Mouse (Mus musculus) MEL (cell line): ENCODE results near the gene Fat3. TPM values are rescaled to one million over a fixed set of nuclear protein-coding genes. Genes with fewer than 3 reads are reported as not detected.

Experiments used
- DNase-seq: peaks from one replicate; pipeline ENCODE4 v3.0.0; 2011; ENCODE audit warnings: low read depth, low spot score
- H3K27ac ChIP-seq: 2 replicates; pipeline ENCODE4 v1.5.1; 2012; ENCODE audit warnings: low read depth, mild to moderate bottlenecking, control low read depth, low read length, moderate library complexity; ENCODE audit not compliant: control insufficient read depth
- H3K27me3 ChIP-seq, 2 experiments: fragments of 150-350 bp in 1 of 2; sonication (generic) in 1 of 2; 2 replicates each; pipeline ENCODE4 v1.6.1; 2012; ENCODE audit warnings: low read length in 2 of 2, mild to moderate bottlenecking in 2 of 2, improper control_type of control experiment in 1 of 2, moderate library complexity in 1 of 2; ENCODE audit not compliant: insufficient read depth in 2 of 2, control insufficient read depth in 1 of 2
- H3K36me3 ChIP-seq, 2 experiments: 2 replicates each; pipeline ENCODE4 v1.6.1; 2012 to 2014; ENCODE audit warnings: low read length in 2 of 2, improper control_type of control experiment in 1 of 2, inconsistent platforms in 1 of 2, mild to moderate bottlenecking in 1 of 2; ENCODE audit not compliant: insufficient read depth in 2 of 2, control insufficient read depth in 1 of 2
- H3K4me1 ChIP-seq, 2 experiments: fragments of 150-350 bp in 1 of 2; sonication (generic) in 1 of 2; 2 replicates each; pipeline ENCODE4 v1.6.1; 2012; ENCODE audit warnings: low read length in 2 of 2, improper control_type of control experiment in 1 of 2, mild to moderate bottlenecking in 1 of 2; ENCODE audit not compliant: insufficient read depth in 2 of 2, control insufficient read depth in 1 of 2
- H3K4me3 ChIP-seq, 2 experiments: fragments of 150-350 bp in 1 of 2; sonication (generic) in 1 of 2; 2 replicates each; pipeline ENCODE4 v1.5.1; 2012; ENCODE audit warnings: low read depth in 2 of 2, low read length in 2 of 2, mild to moderate bottlenecking in 2 of 2, moderate library complexity in 2 of 2, control low read depth in 1 of 2, improper control_type of control experiment in 1 of 2; ENCODE audit not compliant: control insufficient read depth in 1 of 2, insufficient read depth in 1 of 2
- H3K79me2 ChIP-seq: 2 replicates; pipeline ENCODE4 v1.6.1; 2012; ENCODE audit warnings: mild to moderate bottlenecking, low read length, moderate library complexity; ENCODE audit not compliant: control insufficient read depth, poor library complexity, insufficient read depth
- H3K9ac ChIP-seq: 2 replicates; pipeline ENCODE4 v1.6.1; 2012; ENCODE audit warnings: low read depth, mild to moderate bottlenecking, control low read depth, low read length, moderate library complexity; ENCODE audit not compliant: control insufficient read depth, poor library complexity, severe bottlenecking
- H3K9me3 ChIP-seq: fragments of 150-350 bp; sonication (generic); replicated peaks from 2 replicates; pipeline ENCODE4 v1.6.1; 2012; ENCODE audit warnings: mild to moderate bottlenecking, low read length, improper control_type of control experiment, moderate library complexity; ENCODE audit not compliant: insufficient read depth
- BHLHE40 ChIP-seq: IDR thresholded peaks from 2 replicates; pipeline ENCODE4 v1.6.1; 2012; ENCODE audit warnings: low read depth, mild to moderate bottlenecking, inconsistent platforms, low read length, improper control_type of control experiment, borderline replicate concordance
- CTCF ChIP-seq, 3 experiments: IDR thresholded peaks in 2 of 3; conservative IDR thresholded peaks in 1 of 3; 2 replicates each; pipeline ENCODE4 v1.5.1; 2011 to 2012; ENCODE audit warnings: low read length in 3 of 3, low read depth in 2 of 3, mild to moderate bottlenecking in 2 of 3, improper control_type of control experiment in 1 of 3, inconsistent platforms in 1 of 3, mixed read lengths in 1 of 3, moderate library complexity in 1 of 3; ENCODE audit not compliant: control insufficient read depth in 1 of 3, insufficient read depth in 1 of 3, poor library complexity in 1 of 3, severe bottlenecking in 1 of 3
- ELF1 ChIP-seq: IDR thresholded peaks from 2 replicates; pipeline ENCODE4 v1.6.1; 2014; ENCODE audit warnings: low read depth, mild to moderate bottlenecking, inconsistent platforms, low read length, improper control_type of control experiment, moderate library complexity
- EP300 ChIP-seq, 2 experiments: IDR thresholded peaks; 2 replicates each; pipeline ENCODE4 v1.6.1; 2011; ENCODE audit warnings: improper control_type of control experiment in 2 of 2, low read length in 2 of 2, low read depth in 1 of 2, mild to moderate bottlenecking in 1 of 2
- ETS1 ChIP-seq: IDR thresholded peaks from 2 replicates; pipeline ENCODE4 v1.6.1; 2012; ENCODE audit warnings: low read depth, mild to moderate bottlenecking, inconsistent platforms, low read length, improper control_type of control experiment, moderate library complexity
- GABPA ChIP-seq: IDR thresholded peaks from 2 replicates; pipeline ENCODE4 v1.6.1; 2012; ENCODE audit warnings: low read depth, mild to moderate bottlenecking, inconsistent platforms, low read length, improper control_type of control experiment, moderate library complexity
- GATA1 ChIP-seq: IDR thresholded peaks from 2 replicates; pipeline ENCODE4 v1.6.1; 2011; ENCODE audit warnings: low read depth, low read length, improper control_type of control experiment
- HCFC1 ChIP-seq: IDR thresholded peaks from 2 replicates; pipeline ENCODE4 v1.6.1; 2012; ENCODE audit warnings: low read depth, mild to moderate bottlenecking, inconsistent platforms, low read length, improper control_type of control experiment, moderate library complexity
- JUND ChIP-seq: IDR thresholded peaks from 2 replicates; pipeline ENCODE4 v1.6.1; 2011; ENCODE audit warnings: low read depth, mild to moderate bottlenecking, improper control_type of control experiment, low read length
- MAX ChIP-seq: IDR thresholded peaks from 2 replicates; pipeline ENCODE4 v1.6.1; 2011; ENCODE audit warnings: low read length, improper control_type of control experiment
- MYC ChIP-seq: IDR thresholded peaks from 2 replicates; pipeline ENCODE4 v1.6.1; 2011; ENCODE audit warnings: low read depth, mild to moderate bottlenecking, low read length, improper control_type of control experiment, moderate library complexity
- NELFE ChIP-seq: IDR thresholded peaks from 2 replicates; pipeline ENCODE4 v1.6.1; 2011; ENCODE audit warnings: low read depth, low read length, improper control_type of control experiment
- POLR2A ChIP-seq, 2 experiments: IDR thresholded peaks; 2 replicates each; pipeline ENCODE4 v1.6.1; 2011 to 2012; ENCODE audit warnings: low read length in 2 of 2, mild to moderate bottlenecking in 2 of 2, control low read depth in 1 of 2, improper control_type of control experiment in 1 of 2, low read depth in 1 of 2, moderate library complexity in 1 of 2; ENCODE audit not compliant: control insufficient read depth in 1 of 2, insufficient read depth in 1 of 2, poor library complexity in 1 of 2
- POLR2AphosphoS5 ChIP-seq: IDR thresholded peaks from 2 replicates; pipeline ENCODE4 v1.6.1; 2012; ENCODE audit warnings: low read depth, borderline replicate concordance, mild to moderate bottlenecking, inconsistent platforms, low read length, moderate library complexity, mixed read lengths
- RAD21 ChIP-seq: IDR thresholded peaks from 2 replicates; pipeline ENCODE4 v1.6.1; 2011; ENCODE audit warnings: mild to moderate bottlenecking, low read depth, low read length, improper control_type of control experiment
- SIN3A ChIP-seq: IDR thresholded peaks from 2 replicates; pipeline ENCODE4 v1.6.1; 2012; ENCODE audit warnings: low read length, improper control_type of control experiment, inconsistent platforms
- USF1 ChIP-seq: IDR thresholded peaks from 2 replicates; pipeline ENCODE4 v1.6.1; 2014; ENCODE audit warnings: low read depth, mild to moderate bottlenecking, inconsistent platforms, low read length, improper control_type of control experiment, moderate library complexity
- ZKSCAN1 ChIP-seq: IDR thresholded peaks from 2 replicates; pipeline ENCODE4 v1.6.1; 2012; ENCODE audit warnings: low read depth, mild to moderate bottlenecking, inconsistent platforms, low read length, improper control_type of control experiment, moderate library complexity
- ZMIZ1 ChIP-seq: IDR thresholded peaks from 2 replicates; pipeline ENCODE4 v1.6.1; 2012; ENCODE audit warnings: low read depth, mild to moderate bottlenecking, inconsistent platforms, low read length, improper control_type of control experiment, moderate library complexity
- ZNF384 ChIP-seq: IDR thresholded peaks from 2 replicates; pipeline ENCODE4 v1.6.1; 2012; ENCODE audit warnings: low read depth, mild to moderate bottlenecking, inconsistent platforms, low read length, improper control_type of control experiment
- polyA plus RNA-seq, 2 experiments: library from polyadenylated mRNA; stranded (reverse) in 1 of 2; unstranded in 1 of 2; fragments of >175 nt in 1 of 2; fragments of >200 nt in 1 of 2; gene quantifications; 2 replicates each; pipeline versions ENCODE4 v1.2.1 to v1.2.4; 2012; ENCODE audit warnings: low replicate concordance in 2 of 2, low read depth in 1 of 2; ENCODE audit not compliant: insufficient read length in 2 of 2, insufficient read depth in 1 of 2, missing spikeins in 1 of 2
- total RNA-seq: library from RNA; depleted of rRNA; stranded (reverse); fragments of 300-350 nt; gene quantifications from 2 replicates; pipeline ENCODE4 v1.2.3, GENCODE M21; 2012

The Fat3 gene
- total and polyA plus RNA-seq, 3 experiments: 1.5 to 1.8 TPM; not detected in 1

DNA sequence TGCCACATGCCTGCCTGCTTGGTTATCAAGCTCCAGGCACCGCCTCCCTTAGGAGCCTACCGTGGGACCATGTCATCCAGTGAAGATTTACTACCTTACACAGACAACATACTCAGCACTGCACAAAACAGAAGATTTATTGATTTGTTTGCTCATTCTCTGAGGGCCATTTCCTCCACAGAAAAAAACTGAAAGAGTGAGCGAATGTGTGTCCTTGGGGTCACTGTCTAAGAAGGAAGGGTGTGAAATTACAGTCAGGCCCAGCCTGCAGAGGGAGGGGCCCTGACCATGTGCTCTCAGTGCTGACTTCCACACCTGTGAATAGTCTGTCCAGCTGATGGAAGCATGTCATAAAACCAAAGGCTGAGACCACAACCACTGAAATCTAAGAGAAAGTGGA is 536.9 kb downstream of the Fat3 start:
- no peak for DNase-seq
- Histone ChIP-seq H3K27me3 (peaks cover 2 to 3% of the 10 kb centered on the region in 2 experiments; a peak in 2 of 4 replicates), H3K79me2 (no peaks in the 10 kb centered on the region), H3K36me3 (no peaks in the 10 kb centered on the region), H3K27ac (no peak overlapping the region), H3K4me3 (no peak overlapping the region), H3K9ac (no peak overlapping the region), H3K9me3 (no peaks in the 10 kb centered on the region), H3K4me1 (no peaks in the 10 kb centered on the region)
- TF ChIP-seq MAX (peak; percentile 54), ELF1 (no peak)

GRCm38 (mm10) chr9:15962886-15963285 is 538.2 kb downstream of the Fat3 start:
- Histone ChIP-seq H3K27ac (no peak overlapping the region), H3K27me3 (peaks cover 0 to 3% of the 10 kb centered on the region in 2 experiments; a peak in 1 of 4 replicates), H3K9ac (no peak overlapping the region), H3K4me1 (no peaks in the 10 kb centered on the region), H3K36me3 (no peaks in the 10 kb centered on the region)
- TF ChIP-seq BHLHE40: no peak
- TF ChIP-seq GATA1: no peak
- TF ChIP-seq POLR2A (IDR thresholded peaks at IDR 0.05; ENCODE audit: control insufficient read depth in 1 of 2, insufficient read depth in 1 of 2, low read depth in 1 of 2, low read length in 2 of 2, poor library complexity in 1 of 2): no peak
- no peak for TF ChIP-seq SIN3A
- no peak for TF ChIP-seq POLR2AphosphoS5
- no peak for TF ChIP-seq CTCF (IDR thresholded peaks at IDR 0.05 in 2 of 3, conservative IDR thresholded peaks at IDR 0.05 in 1 of 3; ENCODE audit: control insufficient read depth in 1 of 3, insufficient read depth in 1 of 3, low read depth in 2 of 3, low read length in 3 of 3, poor library complexity in 1 of 3, severe bottlenecking in 1 of 3)
- no peak for TF ChIP-seq EP300 (IDR thresholded peaks at IDR 0.05; ENCODE audit: low read depth in 1 of 2, low read length in 2 of 2)
- no peak for TF ChIP-seq JUND
- no peak for TF ChIP-seq ZNF384
- TF ChIP-seq ELF1: no peak
- no peak for TF ChIP-seq NELFE
- TF ChIP-seq ZMIZ1: no peak
- TF ChIP-seq GABPA: no peak
- TF ChIP-seq ETS1: no peak
- TF ChIP-seq HCFC1: no peak
- no peak for TF ChIP-seq RAD21
- TF ChIP-seq MYC: no peak
- TF ChIP-seq USF1: no peak
- no peak for TF ChIP-seq ZKSCAN1
- TF ChIP-seq, all 39 proteins: peak for 0
- no peak for DNase-seq
- Histone ChIP-seq H3K9me3 (no peaks in the 10 kb centered on the region), H3K79me2 (no peaks in the 10 kb centered on the region), H3K4me3 (no peak overlapping the region)
